Mouse (Mus musculus): ENCODE data around the gene Vps9d1. TPM values are rescaled to one million over a fixed set of nuclear protein-coding genes. Genes with fewer than 3 reads are reported as not detected.
"Not testable (repeated sequence)": the region's sequence is repeated elsewhere in the genome, so short reads cannot be mapped to it uniquely, and the experiment has no call there.

The Vps9d1 gene
- polyA plus RNA-seq, 1 experiment: 2.0 TPM

GRCm38 (mm10) chr8:123212321-123213117, 41.6 kb downstream of the Vps9d1 start, which contains the start of the genes Chmp1a and Spata33:
TSS of gene Chmp1a (minus strand) at chr8:123212763.
TSS of gene Spata33 (plus strand) at chr8:123212832.
- H3K36me3 ChIP-seq (ENCODE audit: control insufficient read depth): peaks cover 36% of the 10 kb centered on the region
- H3K27me3 ChIP-seq (ENCODE audit: control insufficient read depth): peaks cover 17% of the 10 kb centered on the region
- H3K4me3 ChIP-seq (replicated peaks): peak within 1 kb of the TSS; percentile 83
- H3K4me1 ChIP-seq (ENCODE audit: control insufficient read depth): peaks cover 31% of the 10 kb centered on the region
- no peaks in the 10 kb centered on the region for H3K9me3 ChIP-seq (ENCODE audit: control insufficient read depth, low read length)
- TF ChIP-seq GATA1 (IDR thresholded peaks at IDR 0.05; ENCODE audit: low read length): no peak
- TF ChIP-seq TAL1 (IDR thresholded peaks at IDR 0.05; ENCODE audit: low read length): no peak

- H3K4me3 ChIP-seq (replicated peaks): peak overlapping the region; percentile 83
- TF ChIP-seq GATA1 (IDR thresholded peaks at IDR 0.05; ENCODE audit: low read length) (no peak), TAL1 (IDR thresholded peaks at IDR 0.05; ENCODE audit: low read length) (no peak)
- peaks cover 43% of the 10 kb centered on the region for H3K36me3 ChIP-seq (ENCODE audit: control insufficient read depth)
- no peaks in the 10 kb centered on the region for H3K9me3 ChIP-seq (ENCODE audit: control insufficient read depth, low read length)
- H3K27me3 ChIP-seq (ENCODE audit: control insufficient read depth): peaks cover 17% of the 10 kb centered on the region
- peaks cover 31% of the 10 kb centered on the region for H3K4me1 ChIP-seq (ENCODE audit: control insufficient read depth)
Measured at GRCm38 (mm10) chr8:123211876-123212275, 42.3 kb downstream of the Vps9d1 start.

- Histone ChIP-seq H3K4me1 (ENCODE audit: control insufficient read depth) (peaks cover 2% of the 10 kb centered on the region), H3K36me3 (ENCODE audit: control insufficient read depth) (peaks cover 57% of the 10 kb centered on the region), H3K27me3 (ENCODE audit: control insufficient read depth) (peaks cover 13% of the 10 kb centered on the region), H3K9me3 (ENCODE audit: control insufficient read depth, low read length) (no peaks in the 10 kb centered on the region), H3K4me3 (replicated peaks) (no peak overlapping the region)
- TF ChIP-seq GATA1 (IDR thresholded peaks at IDR 0.05; ENCODE audit: low read length): no peak
- TF ChIP-seq TAL1 (IDR thresholded peaks at IDR 0.05; ENCODE audit: low read length): no peak
Measured at GRCm38 (mm10) chr8:123203571-123203970, 50.6 kb downstream of the Vps9d1 start.

GRCm38 (mm10) chr8:123202288-123202687, 51.9 kb downstream of the Vps9d1 start:
- Histone ChIP-seq H3K9me3 (ENCODE audit: control insufficient read depth, low read length) (peaks cover 1% of the 10 kb centered on the region), H3K36me3 (ENCODE audit: control insufficient read depth) (peaks cover 45% of the 10 kb centered on the region), H3K4me1 (ENCODE audit: control insufficient read depth) (peaks cover 9% of the 10 kb centered on the region), H3K4me3 (replicated peaks) (no peak overlapping the region), H3K27me3 (ENCODE audit: control insufficient read depth) (peaks cover 13% of the 10 kb centered on the region)
- TF ChIP-seq TAL1 (IDR thresholded peaks at IDR 0.05; ENCODE audit: low read length): no peak

GRCm38 (mm10) chr8:123199864-123200263, 54.3 kb downstream of the Vps9d1 start:
- Histone ChIP-seq H3K36me3 (ENCODE audit: control insufficient read depth) (peaks cover 22% of the 10 kb centered on the region), H3K4me3 (replicated peaks) (no peak overlapping the region), H3K4me1 (ENCODE audit: control insufficient read depth) (peaks cover 22% of the 10 kb centered on the region), H3K9me3 (ENCODE audit: control insufficient read depth, low read length) (peaks cover 8% of the 10 kb centered on the region), H3K27me3 (ENCODE audit: control insufficient read depth) (peaks cover 13% of the 10 kb centered on the region)
- TF ChIP-seq GATA1 (IDR thresholded peaks at IDR 0.05; ENCODE audit: low read length) (no peak), TAL1 (IDR thresholded peaks at IDR 0.05; ENCODE audit: low read length) (no peak)

GRCm38 (mm10) chr8:123197016-123197415, 57.1 kb downstream of the Vps9d1 start:
- H3K9me3 ChIP-seq (ENCODE audit: control insufficient read depth, low read length); H3K36me3 ChIP-seq (ENCODE audit: control insufficient read depth); H3K4me3 ChIP-seq (replicated peaks): not testable (repeated sequence)
- peaks cover 21% of the 10 kb centered on the region for H3K4me1 ChIP-seq (ENCODE audit: control insufficient read depth)
- H3K27me3 ChIP-seq (ENCODE audit: control insufficient read depth): peaks cover 18% of the 10 kb centered on the region

- no peak for TF ChIP-seq TAL1 (IDR thresholded peaks at IDR 0.05; ENCODE audit: low read length)
- no peak for TF ChIP-seq GATA1 (IDR thresholded peaks at IDR 0.05; ENCODE audit: low read length)
- H3K4me3 ChIP-seq (replicated peaks): no peak overlapping the region
- H3K36me3 ChIP-seq (ENCODE audit: control insufficient read depth): no peaks in the 10 kb centered on the region
Measured at GRCm38 (mm10) chr8:123193771-123194170, 60.4 kb downstream of the Vps9d1 start.

More at GRCm38 (mm10) chr8:123193771-123194170, 60.4 kb downstream of the Vps9d1 start:
- Histone ChIP-seq H3K27me3 (ENCODE audit: control insufficient read depth) (peaks cover 6% of the 10 kb centered on the region), H3K9me3 (ENCODE audit: control insufficient read depth, low read length) (peaks cover 8% of the 10 kb centered on the region), H3K4me1 (ENCODE audit: control insufficient read depth) (peaks cover 44% of the 10 kb centered on the region)

Other genes with a start within 250 kb of the Vps9d1 start
- 6.3 and 8.2 TPM in 2 replicates for gene Ankrd11, start 212.1 kb downstream of the Vps9d1 start, polyA plus RNA-seq (2012)
- gene Spg7, start 191.4 kb downstream of the Vps9d1 start, polyA plus RNA-seq (2012): 5.5 and 6.3 TPM in 2 replicates
- gene Rpl13, start 152.0 kb downstream of the Vps9d1 start, polyA plus RNA-seq (2012): 428 and 471 TPM in 2 replicates
- 0.07 and 0.08 TPM in 2 replicates for gene Cpne7, start 137.0 kb downstream of the Vps9d1 start, polyA plus RNA-seq (2012)
- gene Sult5a1, start 96.0 kb downstream of the Vps9d1 start, polyA plus RNA-seq (2012): 0.04 and 0.08 TPM in 2 replicates
- gene Dpep1, start 68.1 kb downstream of the Vps9d1 start, polyA plus RNA-seq (2012): not detected in 2 replicates
- gene Chmp1a, start 41.6 kb downstream of the Vps9d1 start, polyA plus RNA-seq (2012): 2.7 and 3.1 TPM in 2 replicates
- gene Spata33, start 41.5 kb downstream of the Vps9d1 start, polyA plus RNA-seq (2012): 0.17 TPM in 1 of 2 replicates, not detected in the other
- gene Cdk10, start 29.5 kb downstream of the Vps9d1 start, polyA plus RNA-seq (2012): 1.8 and 2.3 TPM in 2 replicates
- gene Spata2l, start 18.1 kb downstream of the Vps9d1 start, polyA plus RNA-seq (2012): 0.03 and 0.07 TPM in 2 replicates
- gene Zfp276, start 153 bp downstream of the Vps9d1 start, polyA plus RNA-seq (2012): 0.78 and 0.85 TPM in 2 replicates
- gene Fanca, start 64.2 kb upstream of the Vps9d1 start, polyA plus RNA-seq (2012): 9.7 and 10.0 TPM in 2 replicates
- gene Spire2, start 78.4 kb upstream of the Vps9d1 start, polyA plus RNA-seq (2012): 0.05 and 0.18 TPM in 2 replicates
- 3.5 and 3.7 TPM in 2 replicates for gene Tcf25, start 119.4 kb upstream of the Vps9d1 start, polyA plus RNA-seq (2012)
- 0.01 TPM in 1 of 2 replicates, not detected in the other for gene Mc1r, start 152.8 kb upstream of the Vps9d1 start, polyA plus RNA-seq (2012)
- 0.02 and 0.09 TPM in 2 replicates for gene Tubb3, start 157.1 kb upstream of the Vps9d1 start, polyA plus RNA-seq (2012)
- 0.29 and 0.52 TPM in 2 replicates for gene Def8, start 169.2 kb upstream of the Vps9d1 start, polyA plus RNA-seq (2012)
- 1.6 and 1.7 TPM in 2 replicates for gene Afg3l1, start 223.6 kb upstream of the Vps9d1 start, polyA plus RNA-seq (2012)